Mouse (Mus musculus): Measurements from ENCODE around the gene Rtbdn. TPM values are rescaled to one million over a fixed set of nuclear protein-coding genes. Genes with fewer than 3 reads are reported as not detected.

Rtbdn gene
- polyA plus RNA-seq, 1 experiment from 2014 or later, result 0.16 TPM

DNA sequence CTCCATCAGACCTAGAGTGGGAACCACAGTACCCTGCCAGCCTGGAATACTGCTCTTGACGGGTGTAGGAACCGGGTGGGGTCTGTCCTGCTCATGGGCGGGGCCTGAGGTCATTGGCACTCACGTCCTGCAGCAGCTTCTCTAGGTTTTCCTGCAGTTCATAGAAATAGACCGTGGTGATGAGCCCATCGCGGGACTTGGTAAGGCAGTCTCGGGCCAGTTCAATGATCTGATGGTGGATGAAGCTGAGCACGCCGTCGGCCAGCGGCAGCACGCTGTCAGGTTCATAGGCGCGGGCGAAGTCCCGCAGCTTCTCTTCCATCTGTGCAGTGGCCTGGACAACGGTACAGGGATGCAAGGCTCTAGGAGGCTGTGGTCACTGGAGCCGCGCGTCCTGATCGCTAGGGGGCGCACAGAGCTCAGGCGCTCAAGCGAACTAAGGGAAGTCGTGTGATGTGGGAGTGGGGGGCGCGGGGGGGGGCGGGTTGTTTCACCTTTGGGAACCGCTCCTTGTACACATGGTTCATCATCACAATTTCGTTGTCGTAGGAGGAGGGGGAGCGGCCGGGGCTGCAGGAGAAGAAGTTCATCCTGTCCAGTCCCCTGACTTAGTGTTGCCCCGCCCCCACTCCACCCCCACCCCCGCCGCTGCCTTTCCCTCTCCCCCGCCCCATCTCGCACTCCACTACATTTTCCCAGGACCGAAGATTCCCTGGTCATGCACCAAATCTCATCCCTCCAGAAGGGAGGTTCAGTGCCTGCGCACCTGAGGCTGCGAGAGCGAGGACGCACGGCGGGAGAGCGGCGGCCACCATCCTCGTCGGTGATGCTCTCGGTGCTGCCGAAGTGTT lies 18.1 kb upstream of the Rtbdn start:
- ATAC-seq (ENCODE audit: insufficient number of reproducible peaks, low FRiP score, low TSS enrichment, low read depth), result peak; percentile 65
- peak overlapping the region; percentile 61 for H3K4me2 ChIP-seq (ENCODE audit: low read depth, severe bottlenecking)
- no peaks in the 10 kb centered on the region for H3K36me3 ChIP-seq (ENCODE audit: control insufficient read depth, insufficient read depth, low read length)
- peak overlapping the region; percentile 25 for H3K4me3 ChIP-seq (ENCODE audit: low read depth, low read length)
- peak; percentile 86 for DNase-seq (ENCODE audit: low spot score)
- WGBS, result 3% methylated on average over 43 of the region's 52 CpGs
- 0 out of 2 replicates have a peak, but pooled peaks cover 2% of the 10 kb centered on the region for H3K4me1 ChIP-seq (ENCODE audit: control insufficient read depth, insufficient read depth, low read length)
- no peaks in the 10 kb centered on the region for H3K9me3 ChIP-seq (ENCODE audit: control insufficient read depth, low read length)
- no peak overlapping the region for H3K27ac ChIP-seq (replicated peaks; ENCODE audit: low read depth, low read length)
- no peak overlapping the region for H3K9ac ChIP-seq (ENCODE audit: low read length)
- peaks cover 18% of the 10 kb centered on the region; the same call in 1 of the 2 replicates for H3K27me3 ChIP-seq (ENCODE audit: control insufficient read depth, insufficient read depth, low read length)

- no peak overlapping the region for H3K4me2 ChIP-seq (ENCODE audit: low read depth, severe bottlenecking)
- H3K4me1 ChIP-seq (ENCODE audit: control insufficient read depth, insufficient read depth, low read length), result peaks cover 10% of the 10 kb centered on the region
- 88% methylated on average over 13 of the region's 13 CpGs for WGBS
- H3K27ac ChIP-seq (replicated peaks; ENCODE audit: low read depth, low read length), result no peak overlapping the region
- H3K27me3 ChIP-seq (ENCODE audit: control insufficient read depth, insufficient read depth, low read length), result peaks cover 27% of the 10 kb centered on the region
- H3K4me3 ChIP-seq (ENCODE audit: low read depth, low read length), result no peak overlapping the region
- DNase-seq (ENCODE audit: low spot score) (no peak), ATAC-seq (ENCODE audit: insufficient number of reproducible peaks, low FRiP score, low TSS enrichment, low read depth) (no peak)
- no peak overlapping the region for H3K9ac ChIP-seq (ENCODE audit: low read length)
- no peaks in the 10 kb centered on the region for H3K36me3 ChIP-seq (ENCODE audit: control insufficient read depth, insufficient read depth, low read length)
- H3K9me3 ChIP-seq (ENCODE audit: control insufficient read depth, low read length), result no peaks in the 10 kb centered on the region
Measured at GRCm38 (mm10) chr8:84930582-84930981, 16.2 kb upstream of the Rtbdn start.

- Histone ChIP-seq H3K9ac (ENCODE audit: low read length) (no peak overlapping the region), H3K27ac (replicated peaks; ENCODE audit: low read depth, low read length) (no peak overlapping the region), H3K4me2 (ENCODE audit: low read depth, severe bottlenecking) (no peak overlapping the region), H3K4me1 (ENCODE audit: control insufficient read depth, insufficient read depth, low read length) (peaks cover 16% of the 10 kb centered on the region), H3K27me3 (ENCODE audit: control insufficient read depth, insufficient read depth, low read length) (peaks cover 52% of the 10 kb centered on the region), H3K36me3 (ENCODE audit: control insufficient read depth, insufficient read depth, low read length) (no peaks in the 10 kb centered on the region), H3K4me3 (ENCODE audit: low read depth, low read length) (no peak overlapping the region), H3K9me3 (ENCODE audit: control insufficient read depth, low read length) (no peaks in the 10 kb centered on the region; the same call in 1 of the 2 replicates)
- 83% methylated on average over 16 of the region's 16 CpGs for WGBS
- ATAC-seq (ENCODE audit: insufficient number of reproducible peaks, low FRiP score, low TSS enrichment, low read depth), result no peak
- no peak for DNase-seq (ENCODE audit: low spot score)
Measured at GRCm38 (mm10) chr8:84933767-84934559, 12.8 kb upstream of the Rtbdn start.

GRCm38 (mm10) chr8:84934860-84935259 lies 11.9 kb upstream of the Rtbdn start:
- Histone ChIP-seq H3K9ac (ENCODE audit: low read length) (no peak overlapping the region), H3K4me3 (ENCODE audit: low read depth, low read length) (no peak overlapping the region)
- 1% methylated on average over 15 of the region's 15 CpGs for WGBS

DNA sequence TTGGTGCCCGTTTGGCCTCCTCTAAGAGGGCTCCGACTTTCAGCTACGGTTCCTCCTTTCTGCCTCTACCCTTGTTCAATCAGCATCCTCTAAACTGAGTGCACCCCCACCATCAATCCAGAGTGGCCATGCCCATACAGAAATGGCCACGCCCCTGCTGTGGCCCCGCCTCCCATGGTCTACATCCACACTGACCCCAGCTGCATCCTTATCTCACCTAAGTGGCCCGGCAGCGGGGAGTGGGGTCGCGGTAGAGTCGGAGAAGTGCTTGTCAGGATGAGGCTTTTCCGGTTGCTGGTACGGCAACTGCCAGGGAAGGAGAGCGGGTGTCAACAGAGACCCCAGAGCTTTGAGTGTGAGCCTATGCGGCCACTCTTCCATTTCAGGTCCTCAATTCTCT lies 11.3 kb upstream of the Rtbdn start:
- Histone ChIP-seq H3K4me2 (ENCODE audit: low read depth, severe bottlenecking) (0 out of 2 replicates have a peak overlapping the region, but pooled peaks have one; percentile 24), H3K4me3 (ENCODE audit: low read depth, low read length) (no peak overlapping the region), H3K4me1 (ENCODE audit: control insufficient read depth, insufficient read depth, low read length) (peaks cover 16% of the 10 kb centered on the region), H3K9ac (ENCODE audit: low read length) (no peak overlapping the region), H3K27me3 (ENCODE audit: control insufficient read depth, insufficient read depth, low read length) (peaks cover 42% of the 10 kb centered on the region), H3K36me3 (ENCODE audit: control insufficient read depth, insufficient read depth, low read length) (no peaks in the 10 kb centered on the region), H3K27ac (replicated peaks; ENCODE audit: low read depth, low read length) (no peak overlapping the region), H3K9me3 (ENCODE audit: control insufficient read depth, low read length) (no peaks in the 10 kb centered on the region; the same call in 1 of the 2 replicates)
- no peak for ATAC-seq (ENCODE audit: insufficient number of reproducible peaks, low FRiP score, low TSS enrichment, low read depth)
- no peak for DNase-seq (ENCODE audit: low spot score)
- WGBS, result 7% methylated on average over 14 of the region's 14 CpGs

More at GRCm38 (mm10) chr8:84934860-84935259, 11.9 kb upstream of the Rtbdn start:
- peak; percentile 70 for DNase-seq (ENCODE audit: low spot score)
- H3K36me3 ChIP-seq (ENCODE audit: control insufficient read depth, insufficient read depth, low read length), result no peaks in the 10 kb centered on the region
- peak; percentile 48; the same call in 1 of the 2 replicates for ATAC-seq (ENCODE audit: insufficient number of reproducible peaks, low FRiP score, low TSS enrichment, low read depth)
- H3K27ac ChIP-seq (replicated peaks; ENCODE audit: low read depth, low read length), result no peak overlapping the region
- H3K27me3 ChIP-seq (ENCODE audit: control insufficient read depth, insufficient read depth, low read length), result peaks cover 47% of the 10 kb centered on the region
- no peaks in the 10 kb centered on the region; the same call in 1 of the 2 replicates for H3K9me3 ChIP-seq (ENCODE audit: control insufficient read depth, low read length)
- peak overlapping the region; percentile 24 for H3K4me2 ChIP-seq (ENCODE audit: low read depth, severe bottlenecking)
- peaks cover 16% of the 10 kb centered on the region for H3K4me1 ChIP-seq (ENCODE audit: control insufficient read depth, insufficient read depth, low read length)

GRCm38 (mm10) chr8:84936041-84936961 lies 10.5 kb upstream of the Rtbdn start:
- ATAC-seq (ENCODE audit: insufficient number of reproducible peaks, low FRiP score, low TSS enrichment, low read depth), result 0 out of 2 replicates have a peak, but pooled peaks have one; percentile 42
- no peaks in the 10 kb centered on the region for H3K36me3 ChIP-seq (ENCODE audit: control insufficient read depth, insufficient read depth, low read length)
- no peak overlapping the region for H3K27ac ChIP-seq (replicated peaks; ENCODE audit: low read depth, low read length)
- peaks cover 16% of the 10 kb centered on the region for H3K4me1 ChIP-seq (ENCODE audit: control insufficient read depth, insufficient read depth, low read length)
- DNase-seq (ENCODE audit: low spot score), result no peak
- H3K9me3 ChIP-seq (ENCODE audit: control insufficient read depth, low read length), result no peaks in the 10 kb centered on the region; the same call in 1 of the 2 replicates
- H3K27me3 ChIP-seq (ENCODE audit: control insufficient read depth, insufficient read depth, low read length), result peaks cover 41% of the 10 kb centered on the region
- no peak overlapping the region for H3K9ac ChIP-seq (ENCODE audit: low read length)
- H3K4me3 ChIP-seq (ENCODE audit: low read depth, low read length), result peak overlapping the region; percentile 40
- peak overlapping the region; percentile 69 for H3K4me2 ChIP-seq (ENCODE audit: low read depth, severe bottlenecking)
- 30% methylated on average over 23 of the region's 23 CpGs for WGBS

- Histone ChIP-seq H3K36me3 (ENCODE audit: control insufficient read depth, insufficient read depth, low read length) (no peaks in the 10 kb centered on the region), H3K9me3 (ENCODE audit: control insufficient read depth, low read length) (no peaks in the 10 kb centered on the region; the same call in 1 of the 2 replicates), H3K27ac (replicated peaks; ENCODE audit: low read depth, low read length) (no peak within 1 kb of the TSS), H3K4me3 (ENCODE audit: low read depth, low read length) (peak within 1 kb of the TSS; percentile 40), H3K27me3 (ENCODE audit: control insufficient read depth, insufficient read depth, low read length) (peaks cover 41% of the 10 kb centered on the region), H3K9ac (ENCODE audit: low read length) (peak within 1 kb of the TSS; percentile 40; the same call in 1 of the 2 replicates), H3K4me2 (ENCODE audit: low read depth, severe bottlenecking) (peak within 1 kb of the TSS; percentile 69), H3K4me1 (ENCODE audit: control insufficient read depth, insufficient read depth, low read length) (peaks cover 16% of the 10 kb centered on the region)
- WGBS, result under 1% methylated on average over 50 of the region's 50 CpGs
- DNase-seq (ENCODE audit: low spot score) (peak; percentile 73), ATAC-seq (ENCODE audit: insufficient number of reproducible peaks, low FRiP score, low TSS enrichment, low read depth) (peak; percentile 27; the same call in 1 of the 2 replicates)
Measured at GRCm38 (mm10) chr8:84936962-84937546, 9.7 kb upstream of the Rtbdn start, which contains the start of gene Mast1. TSS of gene Mast1 (minus strand) at chr8:84937359.
